Mouse (Mus musculus) inflammation-experienced regulatory T-cells, adult 6 months (primary cell): ENCODE data around the gene Wasf2. TPM values are rescaled to one million over a fixed set of nuclear protein-coding genes. Genes with fewer than 3 reads are reported as not detected.

ENCODE experiments used
- ATAC-seq: one replicate; pipeline ENCODE4 v1.8.0; 2017
- polyA plus RNA-seq, 3 experiments: library from polyadenylated mRNA; unstranded; fragments of 100-300 nt; shearing (Covaris generic); gene quantifications; one replicate each; pipeline ENCODE4 v1.2.1; 2017

The Wasf2 gene
- polyA plus RNA-seq, 3 experiments from 2014 or later: 70.4 to 110 (median 79.7) TPM

DNA sequence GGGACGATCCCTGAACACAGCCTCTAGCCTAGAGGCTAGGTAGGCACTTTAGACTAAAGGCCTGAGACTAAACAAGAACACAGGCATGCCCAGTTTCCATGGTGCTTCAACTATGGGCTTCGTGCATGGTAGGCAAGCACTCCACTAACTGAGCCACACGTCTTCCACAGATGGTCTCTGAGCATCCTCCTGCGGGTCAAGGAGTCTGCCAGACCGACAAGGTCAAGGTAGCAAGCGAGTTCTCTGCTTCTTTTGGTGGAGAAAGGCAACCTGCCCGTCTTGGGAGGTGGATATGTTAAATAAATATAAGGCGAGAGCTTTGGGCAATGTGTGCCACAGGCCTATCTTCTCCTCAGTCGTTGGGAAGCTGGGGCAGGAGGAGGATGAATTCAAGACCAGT lies 28.6 kb upstream of the Wasf2 start:
- ATAC-seq: no peak

DNA sequence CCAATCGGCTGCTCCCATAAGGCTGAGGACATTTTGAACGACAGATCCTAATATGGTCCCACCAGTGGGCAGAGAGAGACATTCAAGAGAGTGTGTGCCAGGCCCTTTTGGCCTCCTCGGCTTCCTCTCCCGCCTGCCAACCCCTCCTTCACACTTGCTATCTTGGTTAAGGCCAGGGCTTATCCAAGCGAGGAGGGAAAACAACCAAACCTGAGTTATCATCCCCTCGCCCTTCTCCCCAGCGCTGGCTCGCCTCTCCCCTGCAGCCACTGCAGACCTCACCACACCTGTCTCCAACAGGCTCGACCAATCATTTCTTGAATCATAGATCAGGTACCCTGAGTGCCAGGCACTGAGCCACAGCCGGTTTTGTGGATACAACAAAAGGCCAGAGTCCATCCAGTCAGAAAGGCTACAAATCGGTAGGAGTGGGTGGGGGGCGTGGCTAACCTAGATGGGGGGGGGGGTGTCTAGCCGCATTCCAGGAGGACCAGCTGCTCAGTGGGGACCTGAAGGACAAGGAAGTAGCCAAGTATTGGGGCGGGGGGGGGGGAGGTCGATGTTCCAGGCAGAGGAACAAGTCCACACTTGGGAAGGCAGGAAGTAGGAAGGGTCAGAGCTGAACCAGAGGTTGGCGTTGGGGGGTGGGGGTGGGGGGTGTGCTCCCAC lies 26.6 kb upstream of the Wasf2 start:
- no peak for ATAC-seq

- no peak for ATAC-seq
These were observed 26.1 kb upstream of the Wasf2 start for GRCm38 (mm10) chr4:133104194-133104569.

DNA sequence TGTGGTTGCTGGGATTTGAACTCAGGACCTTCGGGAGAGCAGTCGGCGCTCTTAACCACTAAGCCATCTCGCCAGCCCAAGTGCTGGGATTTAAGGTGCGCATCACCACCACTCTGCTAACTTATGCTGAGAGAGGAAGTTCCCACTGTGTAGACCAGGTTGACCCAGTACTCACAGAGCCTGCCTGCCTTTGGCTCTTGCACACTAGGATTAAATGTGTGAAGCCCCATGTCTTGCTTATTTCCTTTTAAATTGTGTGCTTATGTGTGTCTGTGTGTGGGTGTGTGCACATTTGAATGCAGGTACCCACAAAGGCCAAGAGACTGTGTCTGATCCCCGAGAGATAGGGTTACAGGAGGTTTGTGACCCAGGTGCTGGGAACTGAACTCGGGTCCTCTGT lies 23.6 kb upstream of the Wasf2 start:
- ATAC-seq: no peak

- ATAC-seq: no peak
These were observed 22.5 kb upstream of the Wasf2 start for GRCm38 (mm10) chr4:133107788-133108281.

DNA sequence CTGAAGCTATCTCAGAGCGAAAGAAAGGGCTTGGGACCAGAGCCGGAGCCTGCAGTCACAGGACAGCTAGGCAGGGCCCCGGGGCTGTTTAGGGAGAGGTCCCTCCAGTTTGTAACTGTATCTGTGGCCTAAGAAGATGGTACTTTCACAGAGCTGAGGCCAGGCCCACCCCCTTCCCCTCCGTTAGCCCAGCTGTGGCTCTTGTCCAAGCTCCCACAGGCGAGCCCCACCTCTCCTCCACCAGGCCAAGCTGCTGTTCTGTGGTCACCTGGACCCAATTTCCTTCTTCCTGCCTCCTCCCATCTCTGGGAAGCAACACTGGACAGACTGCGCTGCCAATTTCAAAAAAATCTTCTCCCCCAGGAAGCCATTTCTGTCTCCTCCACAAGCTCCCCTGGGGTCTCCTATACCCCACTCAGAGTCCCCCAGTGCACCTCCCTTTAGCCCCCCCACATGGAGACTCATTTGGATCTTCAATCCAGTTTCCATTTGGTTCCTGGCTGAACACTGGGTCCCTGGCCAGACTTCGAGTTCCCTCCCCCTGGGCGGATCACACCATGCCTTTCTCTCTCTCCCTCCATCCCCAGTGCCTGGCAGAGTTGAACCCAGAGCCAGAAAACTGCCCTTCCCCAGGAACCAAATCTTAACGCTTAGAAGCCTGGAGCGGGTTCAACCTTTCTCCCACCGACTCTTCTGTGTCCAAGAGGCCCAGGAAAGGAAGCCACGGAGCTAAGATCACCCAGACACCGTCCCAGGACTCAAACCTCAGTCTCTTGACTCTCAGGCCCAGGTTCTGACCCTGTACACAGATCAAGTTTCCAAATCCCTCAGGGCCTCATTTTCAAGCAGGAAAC lies 21.6 kb upstream of the Wasf2 start:
- no peak for ATAC-seq

DNA sequence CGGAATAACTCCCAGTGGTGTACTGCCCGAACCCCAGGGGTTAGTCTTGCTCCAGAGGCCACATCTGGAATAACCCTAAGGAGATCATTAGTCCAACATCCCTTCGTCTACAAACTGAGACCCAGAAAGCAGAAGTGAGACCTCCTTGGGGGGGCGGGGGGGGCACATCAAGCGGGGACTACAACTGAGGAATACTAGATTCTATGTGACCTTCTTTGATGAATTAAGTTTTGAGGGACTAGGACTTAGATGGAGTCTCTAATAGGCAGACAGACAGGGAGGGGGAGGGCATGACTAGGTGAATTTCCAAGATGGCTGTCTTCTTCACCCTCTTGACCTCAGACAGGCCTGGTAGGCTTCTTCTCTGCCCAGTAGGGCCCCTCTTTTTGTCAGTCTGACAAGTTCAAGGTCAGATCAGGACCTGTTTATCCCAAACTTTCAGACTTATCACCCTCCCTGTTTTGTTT lies 20.9 kb upstream of the Wasf2 start:
- no peak for ATAC-seq

DNA sequence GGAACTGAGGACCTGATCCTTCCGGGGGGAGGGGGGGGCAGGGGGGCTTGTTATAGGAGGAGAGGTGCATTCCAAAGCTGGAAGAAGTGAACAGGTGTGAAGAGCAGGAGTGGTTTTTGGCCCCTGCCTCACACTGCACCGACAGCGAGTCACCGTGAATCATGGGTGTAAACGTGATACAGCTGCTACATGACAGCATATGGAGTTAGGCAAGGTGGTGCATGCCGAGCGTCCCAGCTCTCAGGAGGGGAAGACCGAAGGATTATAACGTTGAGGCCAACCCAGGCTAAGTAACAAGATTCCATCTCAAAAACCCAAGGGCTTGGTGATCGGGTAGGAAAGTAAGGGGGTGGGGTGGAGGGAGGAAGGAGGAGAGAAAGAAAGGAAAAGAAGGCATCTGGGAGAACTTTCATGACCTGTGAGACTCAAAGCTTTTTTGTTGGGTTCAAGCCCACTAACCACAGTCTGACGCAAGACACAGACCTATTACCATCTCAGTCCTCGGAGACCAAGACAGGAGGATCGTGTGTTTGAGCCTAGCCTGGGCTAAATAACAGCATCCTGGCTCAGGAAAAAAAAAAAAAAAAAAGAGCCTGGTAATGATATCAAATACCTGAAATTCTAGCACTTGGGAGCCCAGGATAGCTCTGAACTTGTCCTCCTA lies 18.0 kb upstream of the Wasf2 start:
- no peak for ATAC-seq

- ATAC-seq: no peak
These were observed 16.9 kb upstream of the Wasf2 start for GRCm38 (mm10) chr4:133113351-133113882.

DNA sequence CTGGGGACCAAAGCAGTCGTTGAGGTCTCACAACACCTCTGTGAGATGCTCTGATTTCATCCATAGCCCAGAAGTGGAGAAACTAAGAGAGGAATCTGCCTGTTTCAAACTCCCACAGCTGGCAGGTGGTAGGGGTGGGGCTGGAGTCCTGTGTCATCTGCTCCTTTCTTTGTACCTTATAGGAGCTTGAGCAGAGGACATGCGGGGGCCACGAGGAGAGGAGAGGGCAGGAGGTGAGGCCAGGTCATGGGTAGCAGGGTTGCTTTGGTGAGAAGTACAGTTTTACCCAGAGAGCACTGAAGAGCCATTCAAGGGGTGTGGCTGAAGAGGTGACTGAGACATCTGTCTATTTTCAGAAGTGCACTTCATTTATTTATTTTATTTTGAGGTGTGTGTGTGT lies 15.5 kb upstream of the Wasf2 start:
- ATAC-seq: no peak

DNA sequence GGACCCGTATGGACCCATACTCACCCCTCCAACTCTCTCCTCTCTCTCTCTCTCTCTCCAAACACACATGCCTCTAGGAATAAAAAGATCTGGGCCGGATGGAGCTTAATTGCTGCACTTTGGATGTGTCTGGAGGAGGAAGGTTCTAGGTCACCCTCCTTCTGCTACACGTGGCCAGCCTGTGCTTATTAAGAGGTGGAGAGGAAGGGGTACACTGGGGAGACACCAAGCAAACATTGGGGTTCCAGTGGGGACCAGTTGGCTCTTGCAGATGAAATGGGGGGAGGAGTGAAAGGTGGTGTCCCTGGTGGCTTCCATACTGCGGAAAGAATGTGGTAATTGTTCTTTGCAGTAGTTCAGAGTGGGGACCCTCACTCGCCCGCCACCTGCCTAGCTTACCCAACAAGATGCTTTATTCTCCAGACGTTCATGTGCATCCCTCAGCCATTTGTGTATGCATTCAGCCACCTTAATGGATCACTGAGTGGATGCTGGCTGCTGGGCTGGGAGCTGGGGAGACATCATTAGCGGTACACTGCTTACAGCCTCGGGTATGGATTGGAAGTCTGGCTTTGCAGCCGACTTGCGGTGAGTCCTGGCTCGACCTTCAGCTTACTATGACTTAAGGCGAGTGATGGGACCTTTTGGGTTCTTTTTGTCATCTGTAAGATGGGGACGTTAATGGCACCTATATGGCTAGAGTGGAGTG lies 14.4 kb upstream of the Wasf2 start:
- no peak for ATAC-seq

- ATAC-seq: no peak
These were observed 13.4 kb upstream of the Wasf2 start for GRCm38 (mm10) chr4:133116756-133117470.

DNA sequence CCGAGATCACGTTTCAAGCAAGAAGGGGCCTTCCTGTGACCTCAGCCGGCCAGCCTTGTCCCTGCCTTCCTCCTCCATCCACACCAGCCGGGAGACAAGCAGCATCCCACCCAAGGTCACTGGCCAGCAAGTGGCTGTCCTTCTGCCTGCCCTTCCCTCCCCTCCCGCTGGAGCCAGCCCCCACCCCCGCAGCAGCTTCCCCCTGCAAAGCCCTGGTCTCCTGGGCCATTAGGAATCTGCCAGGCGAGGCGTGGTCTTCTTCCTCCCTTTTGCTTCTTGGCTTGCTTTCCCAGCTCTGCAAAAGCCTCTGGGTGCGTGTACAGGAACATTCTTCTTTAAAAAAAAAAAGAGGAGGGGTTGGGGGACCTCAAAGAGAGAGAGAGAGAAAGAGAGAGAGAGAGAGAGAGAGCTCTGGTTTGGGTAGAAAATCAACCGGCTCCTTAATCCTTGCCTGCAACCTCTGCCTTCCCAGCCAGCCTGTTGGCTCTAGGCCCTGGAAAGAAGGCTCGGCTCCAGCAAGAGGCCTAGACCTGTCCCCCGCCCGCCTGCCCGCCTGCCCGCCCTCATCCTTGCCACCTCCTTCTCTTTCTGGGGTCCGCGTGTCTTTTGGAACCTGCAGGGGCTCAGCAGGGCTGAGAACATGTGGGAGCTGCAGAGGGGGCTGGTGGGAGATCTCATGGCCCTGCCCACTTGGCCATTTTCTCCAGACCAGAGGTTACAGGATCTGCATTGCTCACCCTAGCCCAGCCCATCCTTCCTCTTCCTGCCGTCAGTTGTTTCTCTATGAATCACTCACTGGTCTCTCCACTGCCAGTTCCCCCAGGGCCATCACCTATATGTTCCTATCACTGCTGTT lies 12.5 kb upstream of the Wasf2 start:
- ATAC-seq: no peak

- ATAC-seq: no peak
These were observed 11.4 kb upstream of the Wasf2 start for GRCm38 (mm10) chr4:133118775-133119375.

GRCm38 (mm10) chr4:133119579-133119978 lies 10.7 kb upstream of the Wasf2 start:
- ATAC-seq: no peak

DNA sequence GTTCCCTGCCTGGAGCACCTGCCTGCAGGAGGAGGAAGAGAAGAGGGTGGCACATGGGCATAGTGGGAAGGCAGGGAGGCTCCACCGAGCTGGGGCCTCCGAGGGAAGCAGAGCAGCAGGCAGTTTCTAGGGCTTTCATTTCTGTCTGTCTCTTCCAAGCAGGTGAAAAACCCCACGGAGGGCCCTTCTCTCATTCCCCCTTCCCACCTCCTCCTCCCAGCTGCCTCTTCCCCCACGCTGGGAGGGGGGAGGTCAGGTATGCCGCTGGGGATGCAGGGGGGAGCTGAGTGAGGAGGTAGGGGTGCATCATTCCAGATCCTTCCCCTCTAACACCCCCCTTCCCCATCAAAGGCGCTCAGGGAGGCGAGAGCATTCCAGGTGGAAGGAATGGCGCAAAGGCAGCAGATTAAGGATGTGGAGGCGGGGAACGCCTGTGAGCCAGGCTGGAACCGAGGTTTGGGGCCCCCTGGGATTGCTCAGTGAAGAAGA lies 9.4 kb upstream of the Wasf2 start:
- no peak for ATAC-seq

DNA sequence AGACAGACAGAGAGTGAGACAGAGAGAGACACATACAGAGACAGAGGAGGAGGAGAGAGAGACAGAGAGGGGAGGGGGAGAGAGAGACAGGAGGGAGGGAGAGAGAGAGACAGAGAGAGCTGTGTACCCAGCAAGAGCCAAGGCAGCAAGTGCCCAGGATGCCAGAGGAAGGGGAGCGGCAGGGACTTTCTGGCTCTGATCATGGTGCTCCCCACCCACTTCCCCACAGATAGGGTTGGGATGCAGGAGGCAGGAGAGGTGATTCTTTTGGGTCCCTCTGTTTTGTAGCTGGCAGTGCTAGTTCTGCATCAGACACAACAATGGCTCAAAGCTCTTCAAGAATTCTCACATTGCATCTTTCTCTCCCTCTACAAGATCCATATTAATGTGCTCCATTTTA lies 8.9 kb upstream of the Wasf2 start:
- ATAC-seq: no peak

DNA sequence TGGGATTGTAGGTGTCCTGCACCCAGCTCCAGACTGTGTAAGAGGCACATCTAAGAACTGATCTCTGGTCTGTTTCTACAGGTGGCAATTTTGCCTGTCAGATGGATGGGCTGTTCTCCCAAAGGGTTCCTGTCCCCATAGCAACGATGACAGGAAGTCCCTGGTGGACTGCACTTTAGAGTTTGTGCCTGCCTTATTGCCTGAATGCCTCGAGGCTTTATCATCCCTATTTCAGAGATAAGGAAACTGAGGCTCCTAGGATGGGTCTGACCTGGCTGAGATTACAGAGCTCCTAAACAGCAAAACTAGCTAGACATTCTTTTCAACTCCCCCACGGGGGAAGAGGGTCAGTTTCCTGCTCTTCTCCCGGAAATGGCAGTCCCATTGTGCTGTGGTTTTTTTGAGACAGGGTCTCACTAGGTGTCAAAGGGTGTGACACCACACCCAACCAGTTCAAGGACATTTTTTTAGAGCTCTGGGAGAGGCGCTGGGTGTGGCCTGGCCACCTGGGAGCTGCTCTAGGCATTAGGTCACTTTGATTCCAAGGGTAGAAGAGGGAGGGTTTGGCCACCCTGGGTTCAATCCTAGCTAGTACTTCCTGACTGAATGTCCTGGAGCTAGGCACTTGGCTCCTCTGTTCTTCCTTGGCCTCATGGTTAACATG lies 8.2 kb upstream of the Wasf2 start:
- ATAC-seq: no peak

- no peak for ATAC-seq
These were observed 3.2 kb upstream of the Wasf2 start for GRCm38 (mm10) chr4:133127079-133127478.

GRCm38 (mm10) chr4:133127894-133128293 lies 2.4 kb upstream of the Wasf2 start:
- no peak for ATAC-seq
